Mouse (Mus musculus) midbrain, postnatal 0 days (tissue): ENCODE measurements at regions not wholly inside any gene's neighbourhood (a gene's known extent, or its start where the extent isn't known, plus 50 kb on each side); places are given as distances from the start of the nearest gene placed in this dataset.

Source experiments
- ATAC-seq: fragments of 200-750 bp; cut with Nextera tagmentation; 2 replicates; pipeline ENCODE4 v1.8.0; 2017; ENCODE audit warnings: moderate number of reproducible peaks, mild to moderate bottlenecking, moderate TSS enrichment, moderate library complexity; ENCODE audit not compliant: low FRiP score
- DNase-seq: peaks from one replicate; pipeline ENCODE4 v3.0.0-alpha.2; 2015; ENCODE audit warnings: low spot score
- H3K27ac ChIP-seq: fragments of 300-500 bp; sonication (generic); 2 replicates; pipeline ENCODE4 v1.5.1; 2014; ENCODE audit warnings: low read depth, mild to moderate bottlenecking, low read length, mixed read lengths
- H3K27me3 ChIP-seq: fragments of 300-500 bp; sonication (generic); 2 replicates; pipeline ENCODE4 v1.6.1; 2014; ENCODE audit warnings: low read length, control low read depth, mixed read lengths; ENCODE audit not compliant: insufficient read depth
- H3K36me3 ChIP-seq: fragments of 300-500 bp; sonication (generic); 2 replicates; pipeline ENCODE4 v1.6.1; 2014; ENCODE audit warnings: low read length, control low read depth, mixed read lengths; ENCODE audit not compliant: insufficient read depth
- H3K4me1 ChIP-seq: fragments of 300-500 bp; sonication (generic); 2 replicates; pipeline ENCODE4 v1.6.1; 2014; ENCODE audit warnings: mild to moderate bottlenecking, control low read depth, antibody characterized with exemption, low read length, mixed read lengths; ENCODE audit not compliant: insufficient read depth
- H3K4me2 ChIP-seq: fragments of 300-500 bp; sonication (generic); 2 replicates; pipeline ENCODE4 v1.6.1; 2014; ENCODE audit warnings: low read depth, mild to moderate bottlenecking, low read length, mixed read lengths; ENCODE audit not compliant: poor library complexity, severe bottlenecking
- H3K4me3 ChIP-seq: fragments of 300-500 bp; sonication (generic); 2 replicates; pipeline ENCODE4 v1.5.1; 2014; ENCODE audit warnings: low read depth, mild to moderate bottlenecking, low read length, moderate library complexity
- H3K9ac ChIP-seq: fragments of 300-500 bp; sonication (generic); replicated peaks from 2 replicates; pipeline ENCODE4 v1.6.1; 2014; ENCODE audit warnings: mild to moderate bottlenecking, low read length, moderate library complexity, mixed read lengths; ENCODE audit not compliant: poor library complexity, severe bottlenecking
- H3K9me3 ChIP-seq: fragments of 300-500 bp; sonication (generic); 2 replicates; pipeline ENCODE4 v1.6.1; 2016; ENCODE audit warnings: low read length, control low read depth
- CTCF ChIP-seq: IDR thresholded peaks from 2 replicates; pipeline ENCODE4 v1.5.1; 2016; ENCODE audit warnings: antibody characterized with exemption, mild to moderate bottlenecking
- WGBS: fragments of 180-500 bp; shearing (Covaris S2); extraction: QIAGEN DNeasy Blood & Tissue Kit; methylation state at CpG from one replicate; pipeline ENCODE4 v1.1.7; 2014; 5-methylcytosine and 5-hydroxymethylcytosine counted together

DNA sequence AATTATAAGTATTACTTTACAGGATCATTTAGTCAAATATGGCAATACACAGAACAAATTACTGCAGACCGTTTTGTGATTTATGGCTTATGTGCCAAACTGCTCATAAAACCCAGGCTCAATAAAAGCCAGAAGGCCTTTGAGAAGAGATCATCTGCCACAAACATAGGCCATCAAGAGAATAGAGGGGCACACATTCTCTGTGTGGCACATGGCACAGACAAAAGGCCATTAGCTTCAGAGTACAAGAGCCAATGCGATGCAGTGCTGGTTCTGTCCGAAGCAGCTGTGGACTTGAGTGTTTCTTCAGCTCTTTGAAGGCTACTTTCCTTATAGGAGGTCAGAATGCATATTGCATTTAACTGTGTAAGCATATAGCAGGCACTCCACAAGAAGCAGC lies 276.1 kb upstream of the Irak1bp1 start:
- DNase-seq (no peak), ATAC-seq (no peak)
- no peak overlapping the region for H3K4me3 ChIP-seq
- no peak overlapping the region for H3K4me2 ChIP-seq
- H3K36me3 ChIP-seq: no peaks in the 10 kb centered on the region
- no peak overlapping the region for H3K9ac ChIP-seq
- H3K27ac ChIP-seq: no peak overlapping the region
- no peaks in the 10 kb centered on the region for H3K27me3 ChIP-seq
- no peaks in the 10 kb centered on the region for H3K4me1 ChIP-seq
- TF ChIP-seq CTCF: no peak
- no peaks in the 10 kb centered on the region for H3K9me3 ChIP-seq
- WGBS: 80% methylated on average over 3 of the region's 3 CpGs

DNA sequence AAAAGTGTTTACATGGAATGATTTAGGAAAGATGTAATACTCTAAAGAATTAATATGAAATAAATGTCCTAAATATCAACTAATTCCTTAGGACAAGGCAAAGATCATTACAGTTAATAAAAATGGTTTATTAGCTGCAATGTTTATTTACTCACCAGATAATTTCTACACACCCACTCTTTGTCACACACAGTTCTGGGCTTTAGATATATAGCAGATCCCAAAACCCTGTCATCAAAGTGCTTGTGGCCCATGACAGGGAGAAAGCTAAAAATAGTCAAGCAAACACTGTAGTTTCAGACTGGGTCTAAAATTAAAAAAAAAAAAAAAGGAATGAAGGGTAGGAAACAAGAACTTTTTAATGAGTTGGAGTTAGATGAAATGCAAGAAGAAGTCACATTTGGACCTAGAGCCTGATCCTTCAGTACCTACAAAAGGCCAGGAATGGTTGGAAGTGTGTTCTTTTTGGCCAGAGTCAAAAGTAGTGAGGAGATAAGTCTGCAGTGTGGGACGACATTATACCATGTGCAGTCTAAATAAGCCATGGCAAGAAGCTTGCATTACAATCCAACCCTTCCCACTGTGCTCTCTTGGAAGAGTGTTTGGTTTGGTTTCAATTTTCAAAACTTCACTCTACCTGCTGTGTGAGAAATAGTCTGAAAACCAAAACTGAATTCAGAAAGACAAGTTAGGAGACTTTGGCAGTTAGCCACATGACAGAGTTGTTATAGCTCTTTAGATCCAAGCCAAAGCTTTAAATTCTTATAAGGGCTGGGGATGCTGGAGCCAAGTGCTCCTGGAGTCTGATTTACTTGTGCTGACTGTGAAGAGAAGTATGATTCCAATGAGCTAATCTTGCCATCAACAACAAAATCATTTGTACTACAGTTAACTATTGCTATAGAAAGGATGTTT lies 266.5 kb upstream of the Irak1bp1 start:
- Histone ChIP-seq H3K9me3 (no peaks in the 10 kb centered on the region), H3K27ac (no peak overlapping the region), H3K4me2 (no peak overlapping the region), H3K4me1 (no peaks in the 10 kb centered on the region), H3K27me3 (no peaks in the 10 kb centered on the region), H3K4me3 (no peak overlapping the region), H3K9ac (no peak overlapping the region), H3K36me3 (no peaks in the 10 kb centered on the region)
- no peak for TF ChIP-seq CTCF
- ATAC-seq (no peak), DNase-seq (peak; percentile 49)
- WGBS: 68% methylated on average over 1 of the region's 1 CpGs

DNA sequence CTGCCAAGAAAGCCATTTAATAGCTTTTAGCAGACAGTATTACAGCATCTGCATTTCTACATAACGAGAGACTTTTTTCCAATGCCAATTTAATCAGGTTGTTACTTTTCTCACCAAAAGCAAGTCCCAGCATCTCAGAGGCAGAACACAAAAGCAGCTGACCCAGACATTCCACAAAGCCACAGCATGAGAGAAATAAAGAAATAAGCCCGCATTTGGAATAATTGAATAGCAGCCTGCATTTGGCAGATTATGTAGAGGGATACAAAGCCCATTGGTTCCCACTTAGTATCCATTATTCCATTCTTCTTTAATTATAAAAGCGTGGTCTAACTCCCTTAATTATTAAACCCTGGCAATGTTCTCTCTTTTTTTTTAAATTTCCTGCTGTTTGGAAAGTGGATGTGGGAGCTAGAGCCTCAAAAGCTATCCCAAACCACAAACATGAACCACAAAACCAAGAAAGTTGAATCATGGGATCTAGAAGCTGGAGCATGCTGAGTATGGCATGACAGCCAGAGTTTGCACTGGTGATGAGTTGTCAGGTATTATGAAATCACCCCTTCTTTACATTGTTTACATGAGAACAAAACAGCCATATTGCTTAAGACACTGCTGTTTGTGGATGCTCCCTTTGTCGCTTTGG lies 247.8 kb upstream of the Irak1bp1 start:
- H3K4me3 ChIP-seq: no peak overlapping the region
- H3K36me3 ChIP-seq: no peaks in the 10 kb centered on the region
- no peaks in the 10 kb centered on the region for H3K4me1 ChIP-seq
- 50% methylated on average over 4 of the region's 4 CpGs for WGBS
- ATAC-seq (no peak), DNase-seq (no peak)
- no peaks in the 10 kb centered on the region for H3K9me3 ChIP-seq
- no peak for TF ChIP-seq CTCF
- H3K27ac ChIP-seq: no peak overlapping the region
- H3K9ac ChIP-seq: no peak overlapping the region
- no peak overlapping the region for H3K4me2 ChIP-seq
- no peaks in the 10 kb centered on the region for H3K27me3 ChIP-seq

DNA sequence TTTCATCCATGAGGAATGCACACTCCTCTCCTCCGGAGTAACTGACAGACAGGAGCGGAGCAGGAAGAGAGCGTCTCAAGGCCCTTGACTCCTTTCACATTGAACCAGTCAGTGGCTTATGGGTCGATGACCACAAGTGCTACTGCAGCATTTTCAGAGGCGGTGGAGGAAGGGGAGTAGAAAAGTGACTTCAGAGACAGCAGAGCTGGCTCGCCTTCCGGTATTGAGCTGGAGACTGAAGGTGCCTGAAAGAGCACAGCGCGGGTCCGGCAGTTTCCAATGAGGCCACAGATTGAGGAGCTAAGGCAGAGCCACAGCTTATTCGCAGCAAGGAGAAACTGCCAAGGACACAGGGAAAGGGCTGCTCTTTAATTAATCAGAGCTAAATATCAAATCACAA lies 220.2 kb upstream of the Irak1bp1 start:
- H3K27me3 ChIP-seq: no peaks in the 10 kb centered on the region
- TF ChIP-seq CTCF: no peak
- H3K4me2 ChIP-seq: no peak overlapping the region
- DNase-seq (no peak), ATAC-seq (no peak)
- no peaks in the 10 kb centered on the region for H3K36me3 ChIP-seq
- no peak overlapping the region for H3K4me3 ChIP-seq
- 75% methylated on average over 11 of the region's 11 CpGs for WGBS
- no peak overlapping the region for H3K27ac ChIP-seq
- H3K9me3 ChIP-seq: no peaks in the 10 kb centered on the region
- no peaks in the 10 kb centered on the region for H3K4me1 ChIP-seq
- no peak overlapping the region for H3K9ac ChIP-seq

DNA sequence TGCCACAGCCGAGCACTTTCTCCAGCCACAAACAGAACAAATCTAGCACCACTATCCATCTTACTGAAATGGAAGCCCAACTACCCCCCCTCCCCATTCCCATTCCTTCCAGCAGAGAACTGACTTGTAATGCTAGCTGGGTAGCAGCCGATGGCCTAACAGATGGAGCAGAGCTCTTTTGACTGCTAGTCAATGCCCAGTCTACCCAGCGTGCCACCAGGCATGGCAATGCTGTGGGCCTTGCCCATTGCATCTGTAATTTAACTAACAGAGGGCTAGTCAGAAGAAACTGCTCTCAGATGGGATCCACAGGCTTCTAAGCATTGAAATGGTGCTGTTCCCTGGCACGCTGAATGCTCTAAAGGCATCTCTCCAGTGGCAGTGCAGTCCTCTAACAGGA lies 219.4 kb upstream of the Irak1bp1 start:
- peak; percentile 54 for DNase-seq

DNA sequence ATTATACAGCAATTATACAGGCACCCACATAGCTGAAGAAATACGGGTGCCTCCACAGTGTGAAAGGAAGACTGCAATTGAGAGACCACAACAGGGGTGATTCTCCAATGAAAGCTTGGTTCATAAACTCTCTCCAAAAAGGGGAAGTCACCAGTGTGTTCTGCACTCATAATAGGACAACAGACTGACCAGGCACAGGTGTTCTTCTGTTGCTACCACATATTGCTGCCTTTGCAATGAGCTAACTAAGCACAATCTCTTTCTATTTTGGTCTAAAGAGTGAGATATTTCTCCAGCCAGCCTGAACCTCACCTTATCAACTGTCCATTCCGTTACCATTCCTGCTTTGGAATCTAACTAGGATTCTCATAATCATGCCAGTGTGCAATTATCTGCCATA lies 216.8 kb upstream of the Irak1bp1 start:
- ATAC-seq (no peak), DNase-seq (no peak)
- no peaks in the 10 kb centered on the region for H3K36me3 ChIP-seq
- TF ChIP-seq CTCF: no peak
- 90% methylated on average over 2 of the region's 2 CpGs for WGBS
- H3K4me3 ChIP-seq: no peak overlapping the region
- H3K27me3 ChIP-seq: no peaks in the 10 kb centered on the region
- H3K9me3 ChIP-seq: no peaks in the 10 kb centered on the region
- H3K4me1 ChIP-seq: no peaks in the 10 kb centered on the region
- H3K9ac ChIP-seq: no peak overlapping the region
- H3K4me2 ChIP-seq: no peak overlapping the region
- H3K27ac ChIP-seq: no peak overlapping the region

More for the DNA sequence above, 219.4 kb upstream of the Irak1bp1 start:
- Histone ChIP-seq H3K36me3 (no peaks in the 10 kb centered on the region), H3K9me3 (no peaks in the 10 kb centered on the region), H3K9ac (no peak overlapping the region), H3K27me3 (no peaks in the 10 kb centered on the region), H3K4me3 (no peak overlapping the region), H3K4me2 (no peak overlapping the region), H3K27ac (no peak overlapping the region), H3K4me1 (no peaks in the 10 kb centered on the region)
- peak; percentile 56; the same call in 1 of the 2 replicates for ATAC-seq
- 88% methylated on average over 4 of the region's 4 CpGs for WGBS
- TF ChIP-seq CTCF: no peak
